Mouse (Mus musculus): Measurements from ENCODE around the gene Olfr527. TPM values are rescaled to one million over a fixed set of nuclear protein-coding genes. Genes with fewer than 3 reads are reported as not detected.

The Olfr527 gene
- polyA plus RNA-seq (2015; fragmentation: Nextera tagmentation; extraction: Ambion mirVana) = not detected in 2 replicates

DNA sequence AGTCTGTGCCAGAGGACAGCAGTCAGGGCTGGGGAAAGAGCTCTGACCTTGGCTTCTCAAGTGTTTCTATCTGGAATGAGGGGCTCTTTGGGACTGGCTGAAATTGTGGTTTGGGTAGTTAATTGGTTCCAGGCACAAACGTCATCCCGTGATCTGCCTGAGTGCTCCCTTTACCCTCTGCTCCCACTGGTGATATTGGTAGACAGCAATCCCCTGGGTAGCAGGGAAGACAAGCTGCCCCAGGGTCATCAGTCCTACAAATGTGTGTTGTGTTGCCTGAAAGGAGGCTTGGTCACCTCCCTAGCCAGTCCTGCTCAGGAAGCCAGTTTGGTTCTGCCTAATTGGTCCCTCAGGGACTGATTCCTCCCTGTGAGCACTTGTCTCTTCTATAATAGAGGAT is at the start of gene Olfr527:
TSS of gene Olfr527 (plus strand) at position 301 of the 400 bp plus-strand sequence.
- no peaks in the 10 kb centered on the region for H3K9me3 ChIP-seq
- H3K4me3 ChIP-seq = no peak within 1 kb of the TSS
- H3K27me3 ChIP-seq = no peaks in the 10 kb centered on the region
- ATAC-seq (ENCODE audit: insufficient number of reproducible peaks, low FRiP score, low TSS enrichment, low read depth) = no peak
- H3K4me2 ChIP-seq = no peak within 1 kb of the TSS
- WGBS = 65% methylated on average over 2 of the region's 2 CpGs
- no peak within 1 kb of the TSS for H3K27ac ChIP-seq
- no peaks in the 10 kb centered on the region for H3K4me1 ChIP-seq
- H3K9ac ChIP-seq = no peak within 1 kb of the TSS
- no peaks in the 10 kb centered on the region for H3K36me3 ChIP-seq

DNA sequence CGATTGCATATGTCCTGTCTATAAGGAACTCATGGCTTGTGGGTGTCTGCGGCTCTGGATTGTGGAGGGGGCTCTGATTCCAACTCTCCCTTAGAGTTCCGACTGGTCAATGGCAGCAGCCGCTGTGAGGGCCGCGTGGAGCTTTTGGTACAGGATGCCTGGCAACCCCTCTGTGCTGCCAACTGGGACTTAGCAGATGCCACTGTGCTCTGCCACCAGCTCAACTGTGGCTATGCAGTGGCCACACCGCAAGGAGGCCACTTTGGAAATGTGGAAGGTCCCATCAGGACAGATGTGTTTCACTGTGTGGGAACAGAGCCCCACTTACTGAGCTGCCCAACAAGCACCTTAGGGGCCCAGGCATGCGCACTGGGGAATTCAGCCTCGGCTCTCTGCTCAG is 38.1 kb upstream of the Olfr527 start:
- WGBS = 88% methylated on average over 9 of the region's 9 CpGs

DNA sequence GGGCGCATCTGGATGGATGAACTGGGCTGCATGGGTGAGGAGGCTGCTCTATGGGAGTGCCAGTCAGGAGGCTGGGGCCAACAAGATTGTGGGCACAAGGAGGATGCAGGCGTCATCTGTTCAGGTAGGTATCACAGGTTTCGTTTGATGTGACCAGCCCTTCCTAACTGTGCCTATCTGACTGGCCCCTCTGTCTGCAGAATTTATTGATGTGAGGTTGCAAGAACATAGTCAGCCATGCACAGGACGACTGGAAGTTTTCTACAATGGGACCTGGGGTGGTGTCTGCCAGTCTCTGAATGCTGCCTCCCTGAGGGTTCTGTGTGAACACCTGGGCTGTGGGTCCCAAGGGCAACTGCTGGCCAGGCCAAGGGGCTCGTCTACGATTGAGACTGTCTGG is 36.9 kb upstream of the Olfr527 start:
- no peaks in the 10 kb centered on the region for H3K4me1 ChIP-seq
- no peak overlapping the region for H3K4me3 ChIP-seq
- H3K36me3 ChIP-seq = no peaks in the 10 kb centered on the region
- no peaks in the 10 kb centered on the region for H3K9me3 ChIP-seq
- no peak overlapping the region for H3K27ac ChIP-seq
- H3K9ac ChIP-seq = no peak overlapping the region
- H3K27me3 ChIP-seq = no peaks in the 10 kb centered on the region
- WGBS = 74% methylated on average over 6 of the region's 6 CpGs
- ATAC-seq (ENCODE audit: insufficient number of reproducible peaks, low FRiP score, low TSS enrichment, low read depth) = no peak
- no peak overlapping the region for H3K4me2 ChIP-seq

More for the DNA sequence above, 38.1 kb upstream of the Olfr527 start:
- no peak overlapping the region for H3K4me2 ChIP-seq
- no peaks in the 10 kb centered on the region for H3K27me3 ChIP-seq
- H3K27ac ChIP-seq = no peak overlapping the region
- no peak overlapping the region for H3K4me3 ChIP-seq
- no peaks in the 10 kb centered on the region for H3K4me1 ChIP-seq
- ATAC-seq (ENCODE audit: insufficient number of reproducible peaks, low FRiP score, low TSS enrichment, low read depth) = no peak
- H3K9ac ChIP-seq = no peak overlapping the region
- H3K9me3 ChIP-seq = no peaks in the 10 kb centered on the region
- H3K36me3 ChIP-seq = no peaks in the 10 kb centered on the region

DNA sequence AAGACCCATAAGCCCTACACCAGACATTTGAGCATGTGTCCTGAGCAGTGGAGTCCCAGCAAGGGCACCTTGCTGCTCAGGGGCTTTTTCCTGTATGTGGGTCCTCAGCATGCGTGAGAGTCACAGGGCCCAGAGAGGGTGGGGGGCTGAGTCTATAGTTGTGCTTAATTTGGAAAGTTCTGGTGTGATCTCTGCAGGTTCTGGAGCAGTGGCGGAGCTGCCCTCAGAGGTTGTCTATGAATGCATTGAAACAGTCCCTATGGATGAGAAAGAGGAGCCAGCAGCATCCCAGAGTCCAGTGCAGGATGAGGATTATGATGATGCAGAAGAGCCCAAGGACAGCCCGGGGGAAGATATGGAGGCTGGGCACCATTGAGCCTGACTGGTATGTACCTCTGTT is 34.4 kb upstream of the Olfr527 start:
- Histone ChIP-seq H3K27ac (no peak overlapping the region), H3K4me2 (no peak overlapping the region), H3K9ac (no peak overlapping the region), H3K4me3 (no peak overlapping the region), H3K36me3 (no peaks in the 10 kb centered on the region), H3K4me1 (no peaks in the 10 kb centered on the region), H3K27me3 (no peaks in the 10 kb centered on the region), H3K9me3 (no peaks in the 10 kb centered on the region)
- ATAC-seq (ENCODE audit: insufficient number of reproducible peaks, low FRiP score, low TSS enrichment, low read depth) = no peak
- 79% methylated on average over 3 of the region's 3 CpGs for WGBS

DNA sequence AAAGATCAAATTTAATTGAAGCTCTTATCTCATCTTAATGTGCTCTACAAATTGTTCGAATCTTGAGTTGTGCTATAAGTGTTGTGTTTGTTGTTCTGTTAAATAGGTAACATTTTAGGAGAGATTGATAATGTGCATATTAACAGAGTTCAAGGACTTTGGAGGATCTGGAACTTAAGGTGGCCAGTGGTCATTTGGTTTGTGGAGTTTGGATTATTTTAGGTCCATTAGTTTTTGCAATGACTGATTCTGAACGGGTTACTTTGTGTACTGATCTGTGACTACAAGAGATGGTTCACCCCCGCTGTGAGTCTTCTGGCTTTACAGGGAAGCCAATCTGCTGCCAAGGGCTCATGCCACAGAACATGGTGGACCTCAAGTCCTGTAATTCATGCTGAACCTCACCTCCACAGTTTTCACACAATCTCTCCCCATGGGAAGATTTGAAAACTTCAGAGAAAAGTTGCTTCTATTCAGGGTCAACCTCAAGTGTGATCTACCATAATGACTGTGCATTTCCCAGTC is 13.9 kb upstream of the Olfr527 start:
- Histone ChIP-seq H3K27ac (no peak overlapping the region), H3K4me3 (no peak overlapping the region), H3K36me3 (no peaks in the 10 kb centered on the region), H3K9ac (no peak overlapping the region), H3K4me2 (no peak overlapping the region), H3K9me3 (no peaks in the 10 kb centered on the region), H3K4me1 (no peaks in the 10 kb centered on the region), H3K27me3 (no peaks in the 10 kb centered on the region)
- no peak for ATAC-seq (ENCODE audit: insufficient number of reproducible peaks, low FRiP score, low TSS enrichment, low read depth)
- WGBS = 68% methylated on average over 3 of the region's 3 CpGs

DNA sequence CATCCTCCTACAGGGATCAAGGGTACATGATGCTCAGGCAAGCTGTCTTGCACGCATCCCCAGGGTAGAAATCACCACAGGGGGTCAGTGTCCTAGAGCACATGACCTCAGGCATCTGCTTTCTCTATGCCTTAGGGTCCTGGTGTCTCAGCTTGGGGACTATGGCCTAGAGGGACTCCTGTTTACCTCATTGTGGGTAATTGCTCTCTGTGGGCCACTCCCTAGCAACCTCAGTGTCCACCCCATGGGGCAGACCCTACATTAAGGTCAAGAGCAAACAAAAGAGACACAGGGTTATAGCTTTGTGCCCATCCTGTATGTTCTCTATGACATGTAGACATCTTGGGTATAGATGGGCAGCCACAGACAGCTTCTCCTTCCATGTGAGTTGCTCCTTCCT is 13.3 kb upstream of the Olfr527 start, which contains the start of gene Olfr525:
TSS of gene Olfr525 (plus strand) at position 301 of the 400 bp plus-strand sequence.
- no peak within 1 kb of the TSS for H3K4me2 ChIP-seq
- H3K4me3 ChIP-seq = no peak within 1 kb of the TSS
- no peaks in the 10 kb centered on the region for H3K36me3 ChIP-seq
- WGBS = 63% methylated on average over 1 of the region's 1 CpGs
- ATAC-seq (ENCODE audit: insufficient number of reproducible peaks, low FRiP score, low TSS enrichment, low read depth) = no peak
- no peak within 1 kb of the TSS for H3K9ac ChIP-seq
- H3K4me1 ChIP-seq = no peaks in the 10 kb centered on the region
- H3K9me3 ChIP-seq = no peaks in the 10 kb centered on the region
- H3K27me3 ChIP-seq = no peaks in the 10 kb centered on the region
- no peak within 1 kb of the TSS for H3K27ac ChIP-seq

DNA sequence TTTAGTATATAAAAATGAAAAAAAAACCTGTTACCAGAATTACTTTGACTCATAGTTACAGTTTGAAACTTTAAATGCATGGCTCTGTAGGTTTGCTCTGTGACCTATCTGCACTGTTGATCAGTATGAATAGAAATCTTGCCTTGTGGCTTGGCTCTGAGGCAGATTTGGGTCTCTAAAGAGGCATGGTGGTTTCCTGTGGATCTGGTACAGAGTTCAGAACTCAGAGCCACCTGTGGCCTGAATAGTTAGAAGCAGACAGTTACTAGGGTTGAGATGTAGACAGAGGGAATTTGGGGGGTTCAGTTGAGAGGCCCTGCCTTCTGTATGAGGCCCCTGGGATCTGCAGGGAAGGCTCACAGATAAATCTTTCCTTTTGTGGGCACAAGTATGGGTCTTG is 12.7 kb upstream of the Olfr527 start:
- Histone ChIP-seq H3K4me2 (no peak overlapping the region), H3K9ac (no peak overlapping the region), H3K9me3 (no peaks in the 10 kb centered on the region), H3K4me1 (no peaks in the 10 kb centered on the region), H3K27me3 (no peaks in the 10 kb centered on the region), H3K36me3 (no peaks in the 10 kb centered on the region), H3K4me3 (no peak overlapping the region), H3K27ac (no peak overlapping the region)
- no peak for ATAC-seq (ENCODE audit: insufficient number of reproducible peaks, low FRiP score, low TSS enrichment, low read depth)

DNA sequence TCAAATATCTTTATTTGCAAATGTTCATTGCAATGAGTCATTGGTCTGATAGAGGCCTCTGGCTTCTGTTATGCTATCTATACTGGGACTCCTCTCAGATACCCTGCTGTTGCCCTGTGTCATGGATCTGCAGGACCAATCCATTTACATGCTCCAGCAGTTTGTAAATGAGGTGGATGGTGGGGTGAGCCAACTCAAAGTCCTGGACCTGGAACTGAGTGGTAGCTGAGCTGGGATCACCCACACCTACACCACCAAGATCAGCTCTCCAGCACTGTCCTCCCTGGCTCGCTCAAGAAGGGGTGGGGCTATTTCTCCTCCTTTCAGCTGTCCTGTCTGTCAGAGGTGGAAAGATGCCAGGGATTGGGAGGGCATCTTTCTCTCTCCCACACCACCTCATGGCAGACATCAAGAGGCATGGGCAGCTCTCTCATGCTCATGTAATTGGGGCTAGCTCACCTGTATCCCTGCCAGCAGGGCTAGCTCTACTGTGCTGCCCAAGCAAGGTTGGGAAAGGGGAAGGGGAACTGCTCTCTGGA is 4.0 kb upstream of the Olfr527 start:
- Histone ChIP-seq H3K36me3 (no peaks in the 10 kb centered on the region), H3K9ac (no peak overlapping the region), H3K27ac (no peak overlapping the region), H3K9me3 (no peaks in the 10 kb centered on the region), H3K4me3 (no peak overlapping the region), H3K27me3 (no peaks in the 10 kb centered on the region), H3K4me1 (no peaks in the 10 kb centered on the region), H3K4me2 (no peak overlapping the region)
- 50% methylated on average over 1 of the region's 1 CpGs for WGBS
- no peak for ATAC-seq (ENCODE audit: insufficient number of reproducible peaks, low FRiP score, low TSS enrichment, low read depth)

DNA sequence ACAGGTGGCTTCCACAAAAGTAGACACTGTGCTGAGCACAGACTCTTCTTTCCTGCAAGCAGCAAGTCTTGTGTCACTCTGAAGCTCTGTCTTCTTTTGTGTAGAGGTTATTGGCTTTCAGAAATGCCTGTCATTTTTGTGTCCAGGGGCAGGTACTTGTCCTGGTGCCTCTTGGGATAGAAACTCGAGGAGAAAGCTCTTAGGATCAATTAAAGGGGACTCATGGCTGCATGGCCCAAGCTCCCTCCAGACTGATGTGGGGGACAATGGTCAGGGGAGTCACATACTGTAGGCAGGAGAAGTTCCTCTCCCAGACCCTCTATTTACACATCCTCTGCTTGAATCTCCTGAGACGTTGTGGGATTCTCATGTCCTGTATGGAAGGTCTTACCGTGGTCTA is 27.8 kb downstream of the Olfr527 start, which contains the start of gene Olfr60:
TSS of gene Olfr60 (minus strand) at position 101 of the 400 bp plus-strand sequence.
- no peak within 1 kb of the TSS for H3K27ac ChIP-seq
- H3K27me3 ChIP-seq = no peaks in the 10 kb centered on the region
- 58% methylated on average over 3 of the region's 3 CpGs for WGBS
- no peak within 1 kb of the TSS for H3K4me2 ChIP-seq
- no peaks in the 10 kb centered on the region for H3K4me1 ChIP-seq
- H3K9me3 ChIP-seq = no peaks in the 10 kb centered on the region
- ATAC-seq (ENCODE audit: insufficient number of reproducible peaks, low FRiP score, low TSS enrichment, low read depth) = no peak
- H3K36me3 ChIP-seq = no peaks in the 10 kb centered on the region
- H3K4me3 ChIP-seq = no peak within 1 kb of the TSS
- H3K9ac ChIP-seq = no peak within 1 kb of the TSS

DNA sequence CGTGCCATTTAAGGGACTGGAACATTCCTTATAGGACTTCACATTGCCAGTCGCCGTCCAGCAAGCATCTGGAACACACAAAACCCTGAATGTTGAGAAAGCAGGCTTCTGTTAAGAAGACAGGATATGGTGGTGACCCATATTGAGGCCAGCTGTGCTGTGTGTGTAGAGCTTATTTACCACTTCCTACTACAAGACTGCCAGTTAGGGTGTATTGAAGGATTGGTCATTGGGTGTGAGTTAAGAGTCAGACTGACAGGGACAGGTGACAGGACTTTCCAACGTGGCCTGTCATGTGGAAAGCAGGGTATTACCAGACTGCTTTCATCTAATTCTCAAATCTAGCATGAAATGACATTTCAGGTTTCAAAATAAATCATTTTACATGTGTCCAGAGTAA is 40.5 kb downstream of the Olfr527 start:
- Histone ChIP-seq H3K27me3 (no peaks in the 10 kb centered on the region), H3K4me2 (no peak overlapping the region), H3K9me3 (no peaks in the 10 kb centered on the region), H3K9ac (no peak overlapping the region), H3K36me3 (no peaks in the 10 kb centered on the region), H3K27ac (no peak overlapping the region), H3K4me3 (no peak overlapping the region), H3K4me1 (no peaks in the 10 kb centered on the region)
- ATAC-seq (ENCODE audit: insufficient number of reproducible peaks, low FRiP score, low TSS enrichment, low read depth) = no peak
- 51% methylated on average over 4 of the region's 4 CpGs for WGBS

DNA sequence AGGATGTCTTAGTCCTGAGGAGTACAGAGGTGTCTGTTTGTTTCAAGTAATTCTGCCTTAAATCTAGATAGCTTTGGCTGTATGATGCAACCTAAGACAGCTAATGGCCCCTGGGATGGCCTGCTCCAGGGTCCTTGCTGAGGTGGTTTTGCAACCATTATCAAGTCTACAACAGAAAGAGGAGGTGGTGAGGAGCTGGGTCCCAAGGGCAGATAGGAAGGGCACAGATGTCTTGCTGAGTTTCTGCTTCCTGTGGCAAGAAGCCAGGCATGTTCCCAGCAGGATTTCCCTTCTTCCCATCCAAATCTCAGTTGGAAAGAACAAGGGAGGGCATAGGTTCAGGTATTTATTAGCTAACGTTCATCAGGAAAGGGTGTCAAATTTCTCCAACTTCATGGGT is 42.4 kb downstream of the Olfr527 start, which contains the start of gene Olfr530:
TSS of gene Olfr530 (minus strand) at position 101 of the 400 bp plus-strand sequence.
- no peak within 1 kb of the TSS for H3K4me3 ChIP-seq
- no peaks in the 10 kb centered on the region for H3K36me3 ChIP-seq
- H3K4me2 ChIP-seq = no peak within 1 kb of the TSS
- WGBS = 17% methylated on average over 1 of the region's 1 CpGs
- H3K4me1 ChIP-seq = no peaks in the 10 kb centered on the region
- H3K9me3 ChIP-seq = no peaks in the 10 kb centered on the region
- no peak within 1 kb of the TSS for H3K9ac ChIP-seq
- ATAC-seq (ENCODE audit: insufficient number of reproducible peaks, low FRiP score, low TSS enrichment, low read depth) = no peak
- no peak within 1 kb of the TSS for H3K27ac ChIP-seq
- no peaks in the 10 kb centered on the region for H3K27me3 ChIP-seq

DNA sequence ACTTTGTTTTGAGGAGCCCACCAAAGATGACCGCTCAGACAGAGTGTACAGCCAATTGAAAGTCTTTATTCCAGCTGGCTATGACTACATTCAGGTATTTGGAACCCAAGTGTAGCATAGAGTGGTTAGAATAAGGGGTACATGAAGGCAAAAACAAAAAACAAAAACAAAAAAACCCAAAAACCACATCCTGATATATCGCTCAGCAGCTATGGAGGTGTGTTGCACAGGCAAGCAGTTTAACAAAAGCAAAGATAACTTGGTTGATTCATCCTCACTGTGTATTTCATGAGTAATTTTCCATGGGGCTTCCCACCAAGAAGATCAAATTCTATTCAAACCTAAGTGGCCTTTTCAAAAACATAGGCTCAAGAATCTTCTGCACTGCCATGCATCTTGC is 43.1 kb downstream of the Olfr527 start:
- H3K4me3 ChIP-seq = no peak overlapping the region
- H3K4me2 ChIP-seq = no peak overlapping the region
- no peaks in the 10 kb centered on the region for H3K36me3 ChIP-seq
- no peaks in the 10 kb centered on the region for H3K9me3 ChIP-seq
- no peak for ATAC-seq (ENCODE audit: insufficient number of reproducible peaks, low FRiP score, low TSS enrichment, low read depth)
- WGBS = 93% methylated on average over 2 of the region's 2 CpGs
- no peak overlapping the region for H3K27ac ChIP-seq
- H3K27me3 ChIP-seq = no peaks in the 10 kb centered on the region
- no peaks in the 10 kb centered on the region for H3K4me1 ChIP-seq
- H3K9ac ChIP-seq = no peak overlapping the region
